Mouse (Mus musculus) left cerebral cortex, postnatal 4 days (tissue): ENCODE measurements at regions not wholly inside any gene's neighbourhood (a gene's known extent, or its start where the extent isn't known, plus 50 kb on each side); places are given as distances from the start of the nearest gene placed in this dataset.
A peak's percentile ranks its signal among the peaks of the same experiment; 100 is the strongest.
"Not testable (repeated sequence)": the region's sequence is repeated elsewhere in the genome, so short reads cannot be mapped to it uniquely, and the experiment has no call there.

Experiments used
- DNase-seq: peaks from one replicate; pipeline ENCODE4 v3.0.0-alpha.2; 2022
- intact Hi-C: fragments of 180-260 bp; cut with DNase I; formaldehyde crosslinking; loops from one replicate; pipeline ENCODE4 v1.15.1; 2025

DNA sequence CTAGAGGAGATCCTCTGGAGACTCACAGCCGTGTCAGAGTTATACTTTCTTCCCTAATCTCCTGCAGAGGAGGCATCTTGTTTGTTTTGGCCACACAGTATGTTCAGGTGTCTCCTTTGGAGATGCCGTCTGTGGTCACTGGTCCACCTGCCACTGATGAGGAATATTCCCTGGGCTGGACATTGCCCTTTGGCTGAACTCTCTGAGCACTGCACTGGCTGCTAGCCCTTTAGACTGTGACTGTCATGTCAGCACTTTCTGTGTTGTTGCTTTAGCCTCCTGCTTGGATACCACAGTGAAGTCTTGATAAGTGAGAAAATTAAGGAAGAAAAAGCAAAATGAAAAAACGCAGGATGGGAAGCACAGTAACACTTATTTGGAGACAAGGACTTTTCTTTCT is 124.5 kb upstream of the C9orf72 start:
- intact Hi-C loops = no loop called here
- DNase-seq = no peak

GRCm38 (mm10) chr4:35347609-35348008 is 121.6 kb upstream of the C9orf72 start:
- intact Hi-C loops = no loop called here
- no peak for DNase-seq

DNA sequence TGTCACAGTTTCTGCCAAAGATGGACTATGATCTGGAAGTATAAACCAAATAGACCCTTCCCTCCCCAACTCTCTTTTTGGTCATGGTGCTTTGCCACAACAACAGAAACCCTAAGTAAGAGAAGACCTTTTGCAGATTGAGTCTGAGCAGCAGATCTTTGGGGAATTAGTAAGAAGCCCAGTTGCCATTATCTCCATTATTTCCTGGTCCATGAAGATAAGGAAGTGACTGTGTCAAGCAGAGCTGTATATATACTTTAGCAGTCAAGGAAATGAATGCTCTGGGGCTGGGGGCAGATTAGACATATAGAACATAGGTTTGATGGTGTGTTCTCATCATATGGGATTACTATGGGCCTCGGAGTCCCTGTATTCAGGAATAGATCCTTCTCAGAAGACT is 117.8 kb upstream of the C9orf72 start:
- intact Hi-C loops = no loop called here
- DNase-seq = no peak

GRCm38 (mm10) chr4:35331161-35331560 is 105.2 kb upstream of the C9orf72 start:
- DNase-seq = no peak
- intact Hi-C loops = no loop called here

GRCm38 (mm10) chr4:35325300-35325699 is 99.3 kb upstream of the C9orf72 start:
- no peak for DNase-seq
- intact Hi-C loops = no loop called here

DNA sequence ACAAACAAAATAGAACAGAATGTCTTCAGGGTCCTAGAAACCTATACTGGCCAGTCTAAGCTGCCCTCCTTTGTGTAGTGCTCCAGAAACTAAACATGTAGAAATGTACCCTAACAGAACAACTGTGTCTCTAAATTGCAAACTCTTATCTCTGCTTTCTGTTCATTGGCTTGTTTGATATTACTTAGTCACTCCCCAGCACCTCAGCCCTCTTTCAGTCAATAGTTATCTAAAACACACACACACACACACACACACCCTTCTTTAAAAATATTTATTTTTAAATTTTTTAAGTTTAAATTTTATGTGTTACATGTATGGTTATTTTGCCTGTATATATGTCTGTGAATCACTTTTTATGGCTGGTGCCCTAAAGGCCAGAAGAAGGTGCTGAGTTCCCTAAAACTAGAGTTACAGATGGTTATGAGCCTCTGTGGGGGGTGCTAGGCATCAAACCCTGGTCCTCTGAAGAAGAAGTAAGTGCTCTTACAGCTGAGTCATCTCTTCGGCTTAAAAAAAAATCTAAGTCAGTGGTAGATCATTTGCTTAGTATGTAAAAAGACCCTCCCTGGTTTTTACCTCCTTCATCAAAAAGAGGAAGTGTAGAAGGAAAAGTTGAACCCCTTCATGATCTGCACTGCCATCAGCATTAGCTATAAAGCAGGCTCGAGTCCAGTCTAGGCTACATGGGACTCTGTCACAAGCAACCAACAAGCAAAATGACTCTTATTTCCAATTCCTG is 96.6 kb upstream of the C9orf72 start:
- no peak for DNase-seq
- intact Hi-C loops = no loop called here

- intact Hi-C loops = no loop called here
- DNase-seq = peak; percentile 73
Measured at GRCm38 (mm10) chr4:35310396-35310977, 84.5 kb upstream of the C9orf72 start.

GRCm38 (mm10) chr4:35308221-35308620 is 82.2 kb upstream of the C9orf72 start:
- no peak for DNase-seq

GRCm38 (mm10) chr4:35305210-35305609 is 79.2 kb upstream of the C9orf72 start:
- intact Hi-C loops = no loop called here
- no peak for DNase-seq

More at GRCm38 (mm10) chr4:35308221-35308620, 82.2 kb upstream of the C9orf72 start:
- intact Hi-C loops = no loop called here

DNA sequence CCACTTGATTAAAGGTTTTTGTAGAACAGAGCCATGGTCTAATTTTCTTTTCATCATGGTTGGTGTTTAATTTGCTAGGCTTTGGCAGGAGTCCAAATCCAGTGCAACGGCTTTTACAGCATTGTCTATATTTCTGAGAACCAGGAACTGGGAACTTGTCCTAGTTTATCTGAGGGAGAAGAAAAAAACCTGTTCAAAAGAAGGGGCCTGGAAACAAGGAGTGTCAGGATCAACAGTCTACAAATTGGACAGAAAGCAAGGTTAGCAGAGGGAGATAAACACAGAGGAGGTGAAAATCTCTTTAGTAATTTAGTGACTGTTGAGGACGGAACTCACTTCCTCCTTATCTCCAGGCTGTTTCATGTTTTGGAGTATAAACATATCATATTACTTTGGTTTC is 74.9 kb upstream of the C9orf72 start:
- intact Hi-C loops = no loop called here
- DNase-seq = no peak

DNA sequence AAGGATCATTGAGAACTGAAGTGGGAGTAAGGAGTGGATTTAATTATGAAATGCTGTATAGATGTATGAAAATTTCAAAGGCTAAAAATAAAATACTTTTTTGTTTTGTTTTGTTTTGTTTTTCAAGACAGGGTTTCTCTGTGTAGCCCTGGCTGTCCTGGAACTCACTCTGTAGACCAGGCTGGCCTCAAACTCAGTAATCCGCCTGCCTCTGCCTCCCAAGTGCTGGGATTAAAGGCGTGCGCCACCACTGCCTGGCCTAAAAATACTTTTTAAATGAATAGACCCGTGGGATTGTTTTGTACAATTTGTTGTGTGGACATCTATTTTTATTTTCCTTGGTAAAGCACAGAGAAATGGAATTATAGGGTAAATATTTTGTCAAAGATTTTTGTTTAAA is 74.4 kb upstream of the C9orf72 start:
- DNase-seq, intact Hi-C loops: not testable (repeated sequence)

DNA sequence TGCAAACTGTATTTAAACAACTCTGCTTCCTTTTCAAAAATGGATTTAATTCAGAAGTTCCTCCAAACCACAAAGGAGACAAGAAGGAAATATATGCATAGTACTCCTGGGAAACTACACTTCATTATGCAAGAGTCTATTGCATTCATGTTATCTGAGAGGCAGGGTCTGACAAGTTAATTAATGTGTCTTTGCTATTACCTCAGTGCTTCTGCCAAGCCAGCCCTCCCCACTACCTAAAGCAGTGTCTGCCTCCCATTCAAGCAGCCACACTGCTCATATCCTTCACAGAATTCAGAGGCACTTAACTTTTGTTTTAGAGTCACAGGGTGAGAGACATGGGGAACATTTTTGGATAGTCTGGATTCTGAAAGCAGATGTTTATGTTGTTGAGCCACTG is 58.6 kb upstream of the C9orf72 start:
- DNase-seq = no peak
- intact Hi-C loops = no loop called here
